Mouse (Mus musculus) monocyte, adult 2 months (primary cell): ENCODE results near the gene Ybx3.

Experiments
- DNase-seq, 2 experiments: peaks; one replicate each; pipeline ENCODE4 v3.0.0; 2022; ENCODE audit warnings: low spot score in 2 of 2, low read depth in 1 of 2

The Ybx3 gene

DNA sequence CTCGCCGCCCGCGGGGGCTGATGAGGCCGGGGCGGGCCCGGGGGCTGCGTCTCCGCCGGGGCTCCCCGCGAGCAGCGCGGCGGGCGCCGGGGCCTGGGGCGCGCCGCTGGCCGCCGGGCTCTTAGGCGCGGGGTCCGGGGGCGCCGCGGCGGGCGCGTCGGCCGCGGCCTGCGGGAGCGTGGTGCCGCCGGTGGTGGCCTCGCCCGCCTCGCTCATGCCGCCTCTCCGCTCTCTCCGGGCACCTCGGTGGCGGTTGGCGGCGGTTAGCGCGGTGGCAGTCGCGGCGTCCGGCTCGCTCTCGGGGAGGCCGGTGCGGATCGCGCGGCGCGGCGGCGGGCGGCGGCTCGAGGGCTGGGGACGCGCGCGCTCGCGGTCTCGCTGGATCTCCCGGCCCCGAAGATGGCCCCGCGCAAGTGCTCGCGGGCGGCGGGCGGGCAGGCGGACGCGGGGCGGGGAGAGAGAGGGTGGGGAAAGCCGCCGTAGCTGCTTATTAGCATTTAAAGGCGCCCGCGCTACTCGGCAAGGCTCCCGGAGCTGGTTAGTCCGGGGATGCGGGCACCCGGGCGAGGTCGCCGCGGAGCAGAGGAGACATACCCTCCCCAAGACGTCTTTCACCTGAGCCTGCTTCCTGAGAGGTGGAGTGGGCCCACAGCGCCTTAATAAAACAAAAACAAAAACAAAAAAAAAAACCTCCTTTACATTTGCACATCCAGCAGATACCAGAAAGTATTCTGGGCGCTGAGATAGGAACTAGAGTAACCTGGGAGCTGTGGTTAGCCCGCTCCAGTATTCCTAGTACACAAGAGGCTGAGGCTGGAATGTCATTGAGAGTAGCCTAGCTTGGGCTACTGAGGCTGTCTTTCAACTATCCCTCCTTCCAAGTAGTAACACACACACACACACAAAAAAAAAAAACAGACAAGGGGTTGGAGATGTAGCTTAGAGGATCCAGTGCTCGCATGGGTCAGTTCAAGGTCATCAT, at the start of gene Ybx3:
Gene Ybx3, minus strand, starts transcription at position 437 of the 982 bp plus-strand sequence.
- DNase-seq = peak in 1 of 2 experiments; percentile 53

- no peak for DNase-seq
These were observed 48.4 kb upstream of the Ybx3 start for GRCm38 (mm10) chr6:131436626-131437025.

GRCm38 (mm10) chr6:131434088-131434487, 45.8 kb upstream of the Ybx3 start:
- no peak for DNase-seq

- DNase-seq = no peak
These were observed 45.1 kb upstream of the Ybx3 start for GRCm38 (mm10) chr6:131433153-131434048.

- no peak for DNase-seq
These were observed 33.3 kb upstream of the Ybx3 start for GRCm38 (mm10) chr6:131421572-131421971.

- no peak for DNase-seq
These were observed 31.3 kb upstream of the Ybx3 start for GRCm38 (mm10) chr6:131419614-131420013.

- DNase-seq = no peak
These were observed 30.5 kb upstream of the Ybx3 start for GRCm38 (mm10) chr6:131418770-131419169.

- DNase-seq = no peak
These were observed 23.0 kb upstream of the Ybx3 start for GRCm38 (mm10) chr6:131411116-131411843.

- DNase-seq = no peak
These were observed 18.7 kb upstream of the Ybx3 start for GRCm38 (mm10) chr6:131406957-131407356.

GRCm38 (mm10) chr6:131405896-131406295, 17.6 kb upstream of the Ybx3 start:
- no peak for DNase-seq

DNA sequence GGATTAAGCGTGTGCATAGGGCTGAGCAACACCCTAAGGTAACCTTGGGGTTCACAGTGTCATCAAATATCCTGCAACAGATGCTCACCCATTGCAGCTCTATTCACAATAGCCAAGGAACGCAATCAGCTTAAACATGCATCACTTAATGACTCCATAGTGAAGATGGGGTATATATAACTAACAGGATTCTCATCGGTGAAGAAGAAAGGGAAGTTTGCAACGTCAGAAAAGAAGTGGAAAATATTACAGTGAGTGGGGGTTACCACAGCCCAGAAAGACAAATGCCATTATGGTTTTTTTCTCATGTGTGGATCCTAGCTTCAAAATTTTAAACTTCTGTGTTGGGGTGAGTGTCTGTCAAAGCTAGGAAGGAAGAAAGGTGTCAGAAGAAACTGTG, 16.9 kb upstream of the Ybx3 start:
- no peak for DNase-seq

DNA sequence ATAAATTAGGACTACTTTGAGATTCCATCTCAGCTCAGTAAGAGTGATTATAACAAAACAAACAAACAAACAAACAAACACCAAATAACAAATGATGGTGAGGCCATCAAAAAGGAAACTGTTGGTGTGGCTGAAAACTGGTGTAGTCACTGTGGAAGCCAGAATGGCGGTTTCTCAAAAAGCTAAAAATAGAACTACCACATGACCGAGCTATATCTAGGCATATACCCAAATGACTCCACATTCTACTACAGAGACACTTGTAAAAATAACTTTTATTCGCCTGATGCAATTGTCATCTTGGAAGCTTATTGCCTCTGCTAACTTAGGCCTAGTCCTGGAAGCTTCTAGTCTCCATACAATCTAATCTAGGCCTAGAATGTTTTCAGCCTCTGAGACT, 16.0 kb upstream of the Ybx3 start:
- DNase-seq = no peak

DNA sequence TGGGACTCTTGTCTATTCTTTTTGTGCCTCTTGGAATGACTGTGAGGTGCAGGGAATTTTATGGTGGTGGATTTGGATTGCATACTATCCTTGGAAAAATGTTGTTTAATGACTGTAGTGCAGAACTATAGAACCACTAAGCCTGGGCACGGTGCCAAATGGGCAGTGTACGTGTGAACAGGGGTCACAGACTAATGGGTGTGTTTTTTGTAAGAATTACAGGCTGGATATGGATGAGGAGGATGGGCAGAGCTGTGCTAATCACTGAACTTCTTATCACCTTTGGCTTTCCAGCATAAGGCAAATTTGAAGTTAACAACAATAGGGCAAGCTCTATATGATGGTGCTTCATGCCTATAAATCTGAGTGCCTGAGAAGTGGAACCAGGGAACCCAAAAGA, 14.8 kb upstream of the Ybx3 start:
- DNase-seq = no peak

- DNase-seq = no peak
These were observed 14.3 kb upstream of the Ybx3 start for GRCm38 (mm10) chr6:131402606-131403005.

DNA sequence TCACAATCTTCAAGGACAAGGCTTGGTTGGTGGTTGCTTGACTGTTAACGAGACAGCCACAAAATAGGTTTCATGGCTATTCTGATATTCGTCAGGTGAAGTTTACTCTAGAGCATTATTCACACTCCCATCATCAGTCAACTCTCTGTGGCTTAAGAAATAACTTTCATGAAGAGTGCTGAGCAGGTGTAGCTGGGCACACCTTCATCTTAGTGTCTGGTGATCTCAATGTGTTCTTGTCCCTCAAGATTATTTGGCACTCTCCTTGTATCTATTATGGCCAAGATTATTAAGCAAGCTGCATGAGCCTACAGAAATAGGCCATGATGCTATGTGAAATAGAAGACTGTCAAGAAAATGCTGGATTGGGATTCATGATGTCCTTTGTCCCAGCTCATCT, 13.0 kb upstream of the Ybx3 start:
- DNase-seq = no peak

- no peak for DNase-seq
These were observed 8.4 kb upstream of the Ybx3 start for GRCm38 (mm10) chr6:131396650-131397049.

DNA sequence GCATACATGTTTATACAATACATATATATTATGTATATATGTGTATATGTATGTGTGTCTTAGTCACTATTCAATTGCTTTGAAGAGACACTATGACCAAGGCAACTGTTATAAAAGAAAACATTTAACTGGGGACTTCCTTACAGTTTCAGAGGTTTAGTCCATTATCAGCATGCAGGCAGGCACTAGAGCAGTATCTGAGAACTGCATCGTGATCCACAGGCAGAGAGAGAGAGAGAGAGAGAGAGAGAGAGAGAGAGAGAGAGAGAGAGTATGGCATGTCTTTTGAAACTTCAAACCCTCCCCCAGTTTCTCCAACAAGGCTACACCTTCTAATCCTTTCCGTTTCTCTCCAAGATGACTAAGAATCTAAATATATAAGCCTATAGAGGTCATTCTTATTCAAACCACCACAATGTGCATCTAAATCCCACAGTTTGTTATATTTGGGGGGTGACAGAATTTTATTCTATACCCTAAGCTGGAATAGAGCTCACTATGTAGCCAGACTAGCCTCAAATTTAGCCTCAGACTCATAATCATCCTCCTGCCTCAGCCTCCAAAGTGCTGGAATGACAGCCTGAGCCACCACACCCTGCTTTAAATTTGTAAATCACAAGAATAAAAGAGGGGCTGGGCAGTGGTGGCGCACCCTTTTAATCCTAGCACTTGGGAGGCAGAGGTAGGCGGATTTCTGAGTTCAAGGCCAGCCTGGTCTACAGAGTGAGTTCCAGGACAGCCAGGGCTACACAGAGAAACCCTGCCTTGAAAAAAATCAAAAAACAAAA, 5.8 kb upstream of the Ybx3 start:
- no peak for DNase-seq

- DNase-seq = peak; percentile 37 to 44
These were observed 846 bp downstream of the Ybx3 start for GRCm38 (mm10) chr6:131387221-131388039.

DNA sequence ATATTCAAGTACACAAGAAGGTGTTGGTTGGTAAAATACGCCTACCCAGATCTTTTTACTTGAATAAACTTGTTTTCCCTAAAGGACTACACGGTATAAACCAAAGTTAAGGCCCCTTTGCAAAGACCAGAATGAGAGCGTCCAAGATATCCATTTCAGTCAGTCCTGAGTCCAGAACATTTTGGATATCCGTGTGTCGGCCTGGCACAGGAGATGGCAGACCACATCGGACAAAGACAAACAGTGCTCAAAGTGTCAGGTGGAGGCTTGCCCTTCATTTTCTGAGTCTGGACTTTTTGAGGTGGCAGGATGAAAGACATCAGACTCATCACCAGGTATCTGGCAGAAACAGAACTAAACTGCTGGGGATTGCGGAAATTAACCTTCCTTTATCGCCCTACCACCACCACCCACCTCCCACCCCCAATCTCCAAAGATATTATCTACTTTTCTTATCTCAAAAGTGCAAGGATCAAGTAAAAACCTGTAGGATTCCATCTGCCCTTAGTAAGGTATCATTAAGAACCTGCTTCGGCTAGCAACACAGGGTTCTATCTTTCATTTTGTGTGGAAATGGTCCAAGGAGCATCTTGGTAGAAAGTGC, 1.8 kb downstream of the Ybx3 start:
- DNase-seq = no peak
